Mouse (Mus musculus): ENCODE results near the gene Glp1r.

The Glp1r gene

DNA sequence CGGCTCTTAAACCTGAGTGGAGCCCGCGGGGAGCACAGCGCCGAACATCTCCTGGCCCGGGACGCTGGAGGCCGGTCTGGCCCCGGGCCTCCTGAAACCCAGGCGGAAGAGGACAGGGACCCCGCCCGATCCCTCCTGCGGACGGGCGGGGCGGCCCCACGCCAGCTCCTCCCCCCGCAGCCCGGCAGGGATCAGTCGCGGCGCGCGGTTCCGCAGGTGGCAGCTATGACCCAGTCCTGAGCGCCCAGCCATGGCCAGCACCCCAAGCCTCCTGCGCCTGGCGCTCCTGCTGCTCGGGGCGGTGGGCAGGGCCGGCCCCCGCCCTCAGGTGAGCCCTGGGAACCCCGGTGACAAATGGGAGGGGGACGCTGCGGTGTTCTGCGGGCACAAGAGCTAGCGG is at the start of gene Glp1r:
TSS of gene Glp1r (plus strand) at position 191 of the 400 bp plus-strand sequence.
- in situ Hi-C loops (cut with MboI, MseI) = loop anchor here in 1 of 2 experiments (10.0 kb wide), 1 partner anchor 1687 kb away; no protein-coding TSS in a partner anchor

DNA sequence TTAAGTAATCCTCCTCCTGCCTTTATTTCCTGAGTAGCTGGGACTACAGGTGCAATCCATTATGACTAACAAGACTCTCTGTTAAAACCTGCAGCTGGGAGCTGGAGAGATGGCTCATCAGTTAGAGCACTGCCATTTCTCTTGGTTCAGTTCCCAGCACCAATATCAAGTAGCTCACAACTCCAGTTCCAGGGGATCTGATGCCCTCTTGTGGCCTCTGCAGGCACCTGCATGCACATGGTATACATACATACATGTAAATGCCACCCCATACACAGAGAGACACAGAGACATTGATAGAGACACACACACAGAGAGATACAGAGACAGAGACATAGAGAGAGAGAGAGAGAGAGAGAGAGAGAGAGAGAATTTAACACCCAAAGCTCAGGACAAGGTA is 49.3 kb upstream of the Glp1r start:
- in situ Hi-C loops (cut with MboI, MseI) = no loop called here

DNA sequence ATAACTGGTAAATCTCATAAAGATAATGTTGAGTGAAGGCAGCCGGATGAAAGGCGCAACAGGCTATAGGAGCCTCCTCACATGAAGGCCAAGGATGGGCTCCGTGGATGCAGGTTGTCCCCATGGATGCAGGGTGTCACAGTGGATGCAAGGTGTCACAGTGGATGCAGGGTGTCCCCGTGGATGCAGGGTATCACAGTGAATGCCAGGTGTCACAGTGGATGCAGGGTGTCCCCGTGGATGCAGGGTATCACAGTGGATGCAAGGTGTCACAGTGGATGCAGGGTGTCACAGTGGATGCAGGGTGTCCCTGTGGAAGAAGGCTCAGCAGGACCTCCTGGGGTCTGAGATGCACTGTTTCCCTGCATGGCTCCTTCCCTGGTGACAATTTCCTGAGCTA is 44.3 kb upstream of the Glp1r start:
- in situ Hi-C loops (cut with MboI, MseI) = no loop called here

DNA sequence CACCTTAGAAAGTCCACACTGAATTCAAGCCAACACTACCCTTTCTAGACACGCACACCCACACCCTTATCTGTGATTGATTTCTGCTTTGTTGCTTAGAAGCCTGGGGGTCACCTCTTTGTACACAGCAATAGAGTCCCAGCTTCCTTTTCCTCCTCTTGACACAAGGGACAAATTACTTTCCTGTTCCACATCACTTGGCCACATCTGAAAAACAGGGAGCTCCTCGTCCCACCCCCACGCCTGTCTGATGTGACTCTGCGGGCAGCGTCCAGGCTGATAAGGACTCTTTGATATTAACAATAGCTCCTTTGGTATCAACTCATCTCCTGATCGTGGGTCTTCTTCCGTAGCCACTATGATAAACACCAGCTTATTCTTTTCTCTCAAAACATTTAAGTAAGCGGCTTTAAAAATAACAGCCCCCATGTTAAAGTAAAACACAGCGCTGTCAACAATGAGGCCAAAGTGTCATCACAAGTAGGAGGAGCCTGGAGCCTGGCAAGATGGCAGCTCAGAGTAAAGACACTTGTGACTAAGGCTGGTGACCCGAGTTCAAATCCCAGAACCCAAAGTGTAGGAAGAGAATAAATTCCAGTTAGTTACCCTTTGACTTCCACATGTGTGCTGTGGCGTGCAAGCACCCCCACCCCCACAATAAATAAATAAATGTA is 42.9 kb upstream of the Glp1r start:
- in situ Hi-C loops (cut with MboI, MseI) = no loop called here

DNA sequence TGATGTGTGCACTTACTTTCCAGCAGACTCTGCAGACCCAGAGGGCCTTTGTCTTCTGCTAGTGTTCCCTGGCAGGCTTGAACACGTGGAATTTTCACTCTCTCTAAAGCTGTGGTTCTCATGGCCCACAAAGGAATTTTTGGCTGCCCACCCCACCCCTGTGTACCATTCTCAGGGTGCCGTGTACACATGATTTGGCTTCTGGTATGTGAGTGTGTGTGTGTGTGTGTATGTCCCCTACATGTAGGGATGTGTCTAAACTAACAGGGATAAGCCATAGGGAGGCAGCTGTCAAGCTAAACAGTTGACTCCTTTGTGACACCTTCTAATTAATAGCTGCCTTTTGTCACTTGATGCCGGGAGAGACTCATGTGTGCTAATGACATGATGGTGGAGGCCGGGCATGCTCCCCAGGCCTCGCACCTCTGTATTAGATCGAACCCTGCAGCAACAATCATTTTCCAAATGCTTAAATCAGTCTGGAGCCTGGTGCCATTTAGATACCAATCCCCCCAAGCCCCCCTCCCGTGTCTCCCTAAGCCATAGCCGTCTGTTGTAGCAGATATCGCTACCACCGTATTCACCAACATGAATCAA is 41.5 kb upstream of the Glp1r start:
- in situ Hi-C loops (cut with MboI, MseI) = no loop called here

DNA sequence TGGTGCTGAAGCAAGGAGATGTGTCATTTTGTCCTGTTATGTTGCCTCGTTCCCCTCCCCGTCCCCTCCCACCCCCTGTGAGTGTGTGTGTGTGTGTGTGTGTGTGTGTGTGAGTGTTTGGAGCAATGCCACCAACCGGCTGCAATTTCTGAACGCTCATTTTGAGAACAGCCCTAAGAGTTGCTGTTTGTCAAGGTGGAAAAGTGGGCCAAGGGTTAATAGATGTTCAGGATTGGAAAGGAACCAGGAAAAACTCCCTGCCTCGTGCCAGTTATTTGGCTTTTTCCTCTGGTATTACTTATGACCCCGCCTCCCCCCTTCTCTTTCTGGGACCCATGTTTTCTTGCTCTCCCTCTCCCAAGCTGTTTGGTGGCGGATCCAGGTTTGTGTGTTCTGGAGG is 41.0 kb upstream of the Glp1r start:
- in situ Hi-C loops (cut with MboI, MseI) = no loop called here

DNA sequence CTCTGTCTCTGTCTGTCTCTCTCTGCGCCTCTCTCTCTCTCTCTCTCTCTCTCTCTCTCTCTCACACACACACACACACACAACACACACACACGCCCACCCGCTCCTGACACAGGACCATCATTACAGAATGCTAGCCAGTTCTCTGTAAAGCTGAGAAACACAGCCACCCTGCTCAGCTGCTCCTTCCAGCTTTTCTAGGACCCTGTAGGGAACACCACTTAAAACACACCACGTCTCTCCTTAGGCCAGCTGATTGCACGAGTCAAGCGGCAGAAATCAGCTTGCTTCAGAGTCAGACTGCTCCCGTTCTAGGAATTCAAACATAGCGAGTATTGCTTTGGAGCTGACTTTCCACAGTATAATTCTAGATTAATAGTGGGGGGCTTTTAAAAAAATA is 35.3 kb upstream of the Glp1r start:
- in situ Hi-C loops (cut with MboI, MseI) = no loop called here

DNA sequence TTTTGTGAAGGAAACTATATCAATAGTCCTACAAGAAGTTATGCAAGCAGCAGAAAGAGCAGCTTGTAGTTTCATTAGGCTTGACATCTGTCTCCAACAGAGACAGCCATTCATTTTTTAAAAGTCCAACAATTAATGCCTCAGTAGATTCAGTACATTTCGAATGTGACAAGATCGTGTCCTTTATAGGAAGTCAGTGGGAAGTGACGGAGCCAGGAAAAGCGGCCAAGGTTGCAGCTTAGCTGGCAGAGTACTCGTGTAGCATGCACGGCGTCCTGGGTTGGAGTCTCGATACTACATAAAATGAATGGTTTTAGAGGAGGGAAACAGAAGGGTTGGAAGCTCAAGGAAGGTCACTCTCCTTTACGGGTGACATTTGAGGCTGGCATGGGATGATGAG is 34.7 kb upstream of the Glp1r start:
- in situ Hi-C loops (cut with MboI, MseI) = no loop called here

DNA sequence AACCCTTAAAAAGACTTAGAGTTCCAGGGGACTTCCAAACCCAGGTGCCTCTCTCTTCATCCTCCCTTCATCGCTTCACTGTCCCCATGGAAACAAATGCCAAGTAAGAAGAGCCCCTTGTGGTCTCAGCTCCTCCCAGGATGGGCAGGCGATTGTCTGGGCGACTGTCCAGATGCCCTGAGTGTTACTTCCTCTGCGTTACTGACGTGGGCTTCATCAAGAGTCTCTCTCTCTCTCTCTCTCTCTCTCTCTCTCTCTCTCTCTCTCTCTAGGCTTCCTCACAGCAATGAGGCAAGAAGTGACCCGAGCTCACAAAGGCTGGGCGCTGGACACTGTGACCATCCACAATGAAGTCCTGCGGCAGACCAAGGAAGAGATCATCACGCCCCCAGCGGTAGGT is 30.6 kb upstream of the Glp1r start:
- in situ Hi-C loops (cut with MboI, MseI) = no loop called here

DNA sequence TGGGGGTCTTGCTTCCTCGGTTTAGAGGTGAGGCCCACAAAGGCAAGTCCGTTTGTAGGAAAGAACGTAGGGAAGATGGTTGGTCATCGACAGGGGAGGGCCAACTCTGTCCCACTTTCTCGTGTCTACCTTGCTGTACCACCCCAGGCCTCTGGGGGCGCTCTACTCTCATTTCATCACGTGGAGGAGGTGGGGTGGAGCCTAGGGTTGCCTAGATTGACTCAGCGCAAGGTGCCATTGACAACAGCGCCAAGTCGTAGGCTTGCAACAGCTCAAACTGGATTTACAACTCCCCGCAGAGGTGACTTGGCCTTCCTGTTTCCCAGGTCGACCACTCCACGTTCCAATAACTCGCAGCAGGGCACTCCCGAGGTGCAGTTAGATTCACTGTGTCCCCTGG is 27.3 kb upstream of the Glp1r start:
- in situ Hi-C loops (cut with MboI, MseI) = no loop called here

DNA sequence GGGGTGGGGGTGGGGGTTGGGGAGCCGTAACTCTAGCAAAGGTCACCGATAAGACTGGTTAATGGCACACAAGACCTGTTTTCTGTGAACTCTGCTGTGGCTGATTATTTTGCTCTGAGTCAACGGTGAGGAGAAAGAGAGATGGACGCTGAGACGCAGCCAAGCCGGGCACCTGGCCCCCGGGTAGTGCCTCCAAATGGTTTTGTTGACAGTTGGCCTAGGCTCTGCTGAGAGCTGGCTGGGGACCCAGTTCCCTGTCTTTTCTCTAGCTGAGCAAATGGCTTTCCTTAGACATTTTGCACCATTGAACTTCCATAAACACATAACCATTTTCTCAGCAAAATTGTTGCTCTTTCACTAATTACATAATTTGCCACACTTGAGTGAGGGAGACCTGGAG is 24.2 kb upstream of the Glp1r start:
- in situ Hi-C loops (cut with MboI, MseI) = no loop called here

DNA sequence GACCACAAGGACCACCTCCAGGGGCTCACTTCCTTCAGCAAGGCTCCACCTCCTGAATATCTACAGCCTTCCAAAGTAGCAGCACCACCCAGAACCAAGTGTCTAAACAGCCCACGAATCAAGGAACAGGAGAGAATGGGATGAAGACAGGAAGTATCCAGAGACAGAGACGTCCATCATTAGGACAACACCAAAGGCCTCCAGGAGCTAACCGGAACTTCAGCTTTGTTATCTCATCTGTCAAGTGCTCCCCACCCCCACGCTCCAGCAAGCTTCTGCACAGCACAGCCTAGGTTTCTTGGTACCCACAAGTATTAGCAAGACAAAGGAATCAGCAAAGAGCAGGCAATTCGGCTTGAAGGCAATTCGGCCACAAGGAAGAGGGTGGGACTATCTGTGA is 23.0 kb upstream of the Glp1r start:
- in situ Hi-C loops (cut with MboI, MseI) = no loop called here

DNA sequence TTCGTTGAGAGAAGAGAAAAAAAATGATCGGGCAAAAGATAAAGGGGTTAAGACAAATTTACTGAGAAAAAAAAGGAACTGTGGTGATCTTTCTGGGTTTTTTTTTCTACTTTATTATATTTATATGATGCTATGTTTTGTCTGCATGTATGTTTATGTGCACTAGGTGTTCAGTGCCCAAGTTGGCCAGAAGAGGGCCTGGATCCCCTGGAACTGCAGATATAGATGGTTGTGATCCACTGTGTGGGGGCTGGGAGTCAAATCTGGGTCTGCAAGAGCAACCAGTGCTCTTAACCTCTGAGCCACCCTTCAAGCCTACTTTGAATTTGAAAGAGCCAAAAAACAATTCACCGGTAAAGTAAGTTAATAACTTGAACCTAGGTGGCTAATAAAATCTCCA is 21.2 kb upstream of the Glp1r start:
- in situ Hi-C loops (cut with MboI, MseI) = loop anchor here in 1 of 2 experiments (10.0 kb wide), 1 partner anchor 734 kb away; no protein-coding TSS in a partner anchor

DNA sequence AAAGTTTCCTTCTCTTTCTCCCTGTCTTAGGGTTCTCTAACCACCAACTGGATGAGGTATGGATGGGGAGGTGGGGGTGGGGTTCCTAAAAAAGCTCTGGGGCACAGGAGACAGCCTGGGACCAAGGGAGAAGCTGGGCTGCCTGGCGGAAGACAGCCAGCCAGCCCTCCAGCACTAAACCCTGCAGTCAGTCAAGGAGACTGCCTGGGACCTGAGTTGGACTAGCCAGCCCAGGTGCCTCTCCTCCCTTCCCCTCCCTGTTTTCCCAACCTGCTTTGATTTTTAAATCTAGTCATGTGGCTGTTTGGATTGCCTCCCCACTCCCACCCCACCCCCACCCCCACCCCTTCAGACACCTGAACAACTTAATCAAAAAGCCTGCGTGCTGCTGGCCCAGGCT is 20.6 kb upstream of the Glp1r start:
- in situ Hi-C loops (cut with MboI, MseI) = loop anchor here in 1 of 2 experiments (10.0 kb wide), 1 partner anchor 734 kb away; no protein-coding TSS in a partner anchor

DNA sequence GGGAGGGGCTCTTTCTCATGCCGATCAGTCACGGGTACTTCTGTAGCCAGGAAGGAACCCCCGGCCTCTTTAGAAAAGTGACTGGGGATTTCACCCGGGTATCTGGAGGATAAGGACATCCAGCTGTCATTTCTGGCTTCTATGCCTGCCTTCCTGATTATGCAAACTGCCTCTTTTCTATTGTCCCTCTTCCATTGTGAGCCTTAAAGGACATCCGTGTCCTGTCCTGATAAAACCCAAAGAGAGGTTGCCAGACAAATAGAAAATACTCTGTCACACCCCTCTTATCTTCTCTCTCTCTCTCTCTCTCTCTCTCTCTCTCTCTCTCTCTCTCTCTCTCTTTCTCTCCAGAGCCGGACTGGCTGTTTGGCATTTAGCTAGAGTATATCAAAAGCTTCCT is 19.4 kb upstream of the Glp1r start:
- in situ Hi-C loops (cut with MboI, MseI) = loop anchor here in 1 of 2 experiments (10.0 kb wide), 1 partner anchor 733 kb away; no protein-coding TSS in a partner anchor

DNA sequence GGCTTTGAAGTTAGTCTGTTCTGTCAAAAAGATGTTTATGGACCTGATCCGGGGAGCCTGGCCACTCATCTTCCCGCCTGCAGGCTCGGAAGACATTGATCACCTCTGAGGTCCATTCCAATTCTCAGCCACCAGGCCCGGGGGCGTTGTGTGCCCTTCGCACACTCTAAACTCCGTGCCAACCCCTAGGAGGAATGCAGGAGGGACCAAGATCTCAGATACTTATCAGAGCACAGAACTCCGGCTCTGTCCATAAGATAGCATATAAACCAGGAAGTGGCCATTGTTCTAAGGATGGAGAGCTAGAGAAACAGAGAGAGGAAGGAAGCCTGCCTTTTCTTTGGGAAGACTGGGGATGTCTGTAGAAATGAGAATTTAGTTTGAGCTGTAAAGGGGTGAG is 18.1 kb upstream of the Glp1r start:
- in situ Hi-C loops (cut with MboI, MseI) = loop anchor here in 1 of 2 experiments (10.0 kb wide), 1 partner anchor 731 kb away; no protein-coding TSS in a partner anchor

DNA sequence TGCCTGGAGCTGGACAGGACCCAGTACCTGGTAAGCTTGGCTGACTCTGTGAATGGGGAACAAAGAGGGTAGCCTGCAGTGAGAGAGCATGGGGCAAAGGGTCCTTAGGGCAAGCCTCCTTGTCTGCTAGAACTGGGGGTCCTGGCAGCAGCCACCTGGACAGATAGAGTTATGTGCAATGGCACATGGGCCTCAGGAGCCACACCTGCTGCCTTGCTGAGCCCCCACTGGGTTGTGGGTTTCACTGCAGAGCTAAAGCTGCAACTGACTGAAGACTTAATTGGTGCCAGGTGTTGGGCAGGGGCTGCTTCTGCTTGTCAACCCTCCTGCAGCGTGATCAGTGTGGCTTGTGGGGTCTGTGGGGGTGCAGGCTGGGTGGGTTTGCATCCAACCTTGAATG is 9.5 kb upstream of the Glp1r start:
- in situ Hi-C loops (cut with MboI, MseI) = loop anchor here (5.0 to 10.0 kb wide), 2 partner anchors 65 to 1243 kb away; no protein-coding TSS in a partner anchor

DNA sequence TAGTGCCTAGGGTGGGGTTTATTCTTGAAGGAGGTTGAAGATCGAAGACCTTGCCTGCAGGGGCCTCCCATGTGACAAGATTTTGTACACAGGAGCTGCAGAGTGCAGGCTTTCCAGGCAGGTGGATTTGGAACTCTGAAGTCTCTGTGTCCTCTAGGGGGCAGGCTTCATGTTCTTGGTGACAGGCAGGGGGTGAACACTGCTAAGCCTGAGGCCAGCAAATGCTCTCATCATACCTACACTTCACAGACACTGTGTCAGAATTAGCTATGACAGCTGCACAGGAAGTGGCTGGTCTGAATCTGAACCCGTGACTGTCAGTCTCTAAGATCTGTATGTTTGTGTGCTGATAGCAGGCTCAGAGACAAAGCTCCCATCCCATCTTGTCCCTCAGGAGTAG is 8.9 kb upstream of the Glp1r start:
- in situ Hi-C loops (cut with MboI, MseI) = loop anchor here (5.0 to 10.0 kb wide), 2 partner anchors 65 to 1242 kb away; no protein-coding TSS in a partner anchor

DNA sequence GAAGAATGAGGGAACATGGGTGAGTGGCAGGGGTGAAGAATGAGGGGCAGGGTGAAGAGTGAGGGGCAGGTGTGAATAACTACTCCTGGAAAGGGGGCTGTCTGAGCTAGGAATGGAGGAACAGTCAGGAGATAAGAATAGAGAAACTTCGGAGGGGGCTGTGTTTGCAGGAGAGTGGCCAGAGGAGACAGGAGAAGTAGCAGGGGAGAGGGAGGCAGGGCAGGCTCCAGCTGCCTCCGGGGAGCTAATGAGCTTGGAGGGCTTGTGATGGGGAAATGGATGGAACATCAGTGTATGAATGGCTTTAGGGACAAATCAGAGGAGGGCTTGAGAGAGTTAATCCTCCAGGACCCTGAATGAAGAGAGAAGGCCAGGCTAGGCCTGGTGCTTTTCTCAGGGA is 4.5 kb upstream of the Glp1r start:
- in situ Hi-C loops (cut with MboI, MseI) = loop anchor here in 1 of 2 experiments (10.0 kb wide), 1 partner anchor 1238 kb away; no protein-coding TSS in a partner anchor

DNA sequence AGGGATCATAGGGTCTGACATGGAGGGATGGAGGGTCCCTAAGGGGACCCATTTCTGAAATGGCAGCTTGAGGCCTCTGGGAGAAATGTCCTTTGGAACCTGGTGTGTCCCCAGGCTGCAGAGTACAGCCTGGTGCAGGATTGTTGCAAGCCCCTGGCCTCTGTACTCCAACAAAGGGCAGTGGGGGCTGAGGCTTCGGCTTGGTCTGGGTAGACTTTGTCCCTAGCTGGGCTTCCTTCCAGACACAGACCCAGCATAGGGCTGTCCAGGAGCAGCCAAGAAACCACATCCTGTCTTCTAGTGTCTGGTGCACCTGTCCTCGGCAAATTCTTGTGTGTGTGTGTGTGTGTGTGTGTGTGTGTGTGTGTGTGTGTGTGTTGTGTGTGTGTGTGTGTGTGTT is 2.5 kb downstream of the Glp1r start:
- in situ Hi-C loops (cut with MboI, MseI) = loop anchor here in 1 of 2 experiments (10.0 kb wide), 1 partner anchor 1689 kb away; no protein-coding TSS in a partner anchor

DNA sequence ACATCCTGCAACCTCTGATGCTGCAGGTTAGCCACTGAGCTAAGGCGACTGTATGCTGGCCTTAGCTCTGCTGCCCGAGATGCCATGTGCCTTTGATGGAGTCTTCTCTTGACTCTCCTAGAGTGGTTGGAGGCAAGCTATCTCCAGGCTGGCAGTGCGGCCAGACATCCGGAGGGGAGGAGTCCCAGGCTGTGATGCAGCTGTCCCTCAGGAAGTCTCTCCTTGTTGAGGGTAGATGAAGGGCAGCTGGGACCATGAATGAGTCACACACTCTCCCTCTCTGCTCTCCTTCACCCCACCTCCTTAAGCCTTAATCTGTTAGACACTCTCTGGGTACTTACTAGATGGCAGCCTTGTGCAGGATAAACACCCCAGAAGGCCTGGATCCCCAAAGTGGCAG is 6.0 kb downstream of the Glp1r start:
- in situ Hi-C loops (cut with MboI, MseI) = loop anchor here in 1 of 2 experiments (10.0 kb wide), 1 partner anchor 1693 kb away; no protein-coding TSS in a partner anchor

DNA sequence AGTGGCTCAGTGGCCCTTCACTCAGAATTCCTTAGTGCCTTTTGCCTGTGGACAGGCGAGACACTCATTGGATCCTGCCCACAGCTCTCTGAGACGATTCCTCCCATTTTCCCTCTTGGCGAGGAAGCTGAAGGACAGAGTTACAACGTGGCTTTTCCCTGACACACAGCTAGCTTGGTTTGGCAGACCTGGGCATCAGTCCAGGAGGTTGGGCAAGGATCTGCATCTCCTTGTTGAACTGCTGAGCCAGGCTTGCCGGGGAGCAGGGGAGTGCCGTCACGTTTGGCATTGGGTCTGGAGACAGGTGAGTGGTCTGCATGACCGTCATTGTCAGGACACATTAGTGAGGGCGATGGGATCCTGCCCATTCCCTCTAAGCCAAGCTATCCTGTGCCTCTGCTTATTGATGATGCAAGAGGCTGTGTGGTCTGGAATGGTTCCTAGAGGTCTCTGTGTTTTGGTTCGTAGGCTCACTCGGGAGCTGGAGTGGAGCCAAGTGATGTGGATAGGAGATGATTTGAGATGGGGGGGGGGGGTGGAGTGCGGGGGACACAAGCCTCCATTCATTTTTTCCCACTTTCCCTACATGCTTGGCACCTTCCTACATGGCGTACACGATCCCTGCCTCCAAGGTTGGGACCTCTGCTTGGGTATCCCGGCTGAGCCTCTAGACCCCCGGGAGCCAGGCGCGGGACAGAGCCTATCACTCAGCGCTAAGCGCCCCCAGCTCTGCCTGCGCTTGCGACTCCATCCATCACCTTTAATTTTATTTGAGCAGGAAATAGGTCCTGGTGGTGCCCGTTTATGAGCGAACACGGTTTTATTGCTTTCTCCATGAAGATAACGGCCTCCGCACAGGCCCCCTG is 9.5 kb downstream of the Glp1r start:
- in situ Hi-C loops (cut with MboI, MseI) = no loop called here
